Mouse (Mus musculus) heart, embryonic 15.5 days (tissue): ENCODE results near the gene Traf5. TPM values are rescaled to one million over a fixed set of nuclear protein-coding genes. Genes with fewer than 3 reads are reported as not detected.

ENCODE experiments used
- ATAC-seq: fragments of 200-750 bp; cut with Nextera tagmentation; replicated peaks from 2 replicates; pipeline ENCODE4 v1.8.0; 2017; ENCODE audit warnings: low read depth, moderate TSS enrichment; ENCODE audit not compliant: insufficient number of reproducible peaks, insufficient read depth, low FRiP score
- H3K27ac ChIP-seq: fragments of 300-500 bp; sonication (generic); 2 replicates; pipeline ENCODE4 v1.5.1; 2015; ENCODE audit warnings: mild to moderate bottlenecking, inconsistent platforms
- H3K27me3 ChIP-seq: fragments of 300-500 bp; sonication (generic); 2 replicates; pipeline ENCODE4 v1.6.1; 2015; ENCODE audit warnings: inconsistent platforms
- H3K36me3 ChIP-seq: fragments of 300-500 bp; sonication (generic); 2 replicates; pipeline ENCODE4 v1.6.1; 2015; ENCODE audit warnings: mild to moderate bottlenecking, inconsistent platforms
- H3K4me1 ChIP-seq: fragments of 300-500 bp; sonication (generic); replicated peaks from 2 replicates; pipeline ENCODE4 v1.6.1; 2015; ENCODE audit warnings: inconsistent platforms
- H3K4me2 ChIP-seq: fragments of 300-500 bp; sonication (generic); 2 replicates; pipeline ENCODE4 v1.6.1; 2015; ENCODE audit warnings: inconsistent platforms, mild to moderate bottlenecking, moderate library complexity
- H3K4me3 ChIP-seq: fragments of 300-500 bp; sonication (generic); 2 replicates; pipeline ENCODE4 v1.5.1; 2015; ENCODE audit warnings: mild to moderate bottlenecking, inconsistent platforms
- H3K9ac ChIP-seq: fragments of 300-500 bp; sonication (generic); 2 replicates; pipeline ENCODE4 v1.6.1; 2015; ENCODE audit warnings: mild to moderate bottlenecking, inconsistent platforms
- H3K9me3 ChIP-seq: fragments of 300-500 bp; sonication (generic); replicated peaks from 2 replicates; pipeline ENCODE4 v1.6.1; 2016; ENCODE audit warnings: inconsistent platforms
- WGBS: fragments of 180-500 bp; shearing (Covaris S2); methylation state at CpG from one replicate; pipeline ENCODE4 v1.1.7; 2015; ENCODE audit warnings: mixed read lengths; 5-methylcytosine and 5-hydroxymethylcytosine counted together
- polyA plus RNA-seq: library from polyadenylated mRNA; unstranded; fragments of >200 nt; fragmentation: Nextera tagmentation; extraction: Ambion mirVana; gene quantifications from 2 replicates; pipeline ENCODE4 v1.2.1, GENCODE M21; 2015

Traf5 gene
- polyA plus RNA-seq, 1 experiment from 2014 or later: 13.6 TPM

GRCm38 (mm10) chr1:192076796-192077535 is 15.4 kb downstream of the Traf5 start:
- Histone ChIP-seq H3K4me2 (no peak overlapping the region), H3K4me1 (peaks cover 50% of the 10 kb centered on the region), H3K36me3 (peaks cover 10% of the 10 kb centered on the region; the same call in 1 of the 2 replicates), H3K27me3 (no peaks in the 10 kb centered on the region), H3K27ac (peak overlapping the region; percentile 49), H3K9ac (no peak overlapping the region), H3K9me3 (peaks cover 11% of the 10 kb centered on the region), H3K4me3 (no peak overlapping the region)
- ATAC-seq: peak; percentile 32; the same call in 1 of the 2 replicates

GRCm38 (mm10) chr1:192076101-192076500 is 16.3 kb downstream of the Traf5 start:
- no peak for ATAC-seq
- H3K27ac ChIP-seq: 0 out of 2 replicates have a peak overlapping the region, but pooled peaks have one; percentile 49
- peaks cover 2% of the 10 kb centered on the region; the same call in 1 of the 2 replicates for H3K9me3 ChIP-seq
- H3K9ac ChIP-seq: no peak overlapping the region
- peaks cover 58% of the 10 kb centered on the region for H3K4me1 ChIP-seq
- H3K27me3 ChIP-seq: no peaks in the 10 kb centered on the region
- WGBS: 73% methylated on average over 4 of the region's 4 CpGs
- peaks cover 5% of the 10 kb centered on the region; the same call in 1 of the 2 replicates for H3K36me3 ChIP-seq
- H3K4me2 ChIP-seq: no peak overlapping the region
- no peak overlapping the region for H3K4me3 ChIP-seq

- no peaks in the 10 kb centered on the region for H3K36me3 ChIP-seq
- peak overlapping the region; percentile 56; the same call in 1 of the 2 replicates for H3K27ac ChIP-seq
- H3K4me2 ChIP-seq: no peak overlapping the region
- H3K4me1 ChIP-seq: peaks cover 70% of the 10 kb centered on the region
- H3K9ac ChIP-seq: no peak overlapping the region
- whole genome bisulfite sequencing: 60% methylated on average over 1 of the region's 1 CpGs
- ATAC-seq: 0 out of 2 replicates have a peak, but pooled peaks have one; percentile 20
- no peaks in the 10 kb centered on the region for H3K9me3 ChIP-seq
- no peak overlapping the region for H3K4me3 ChIP-seq
- H3K27me3 ChIP-seq: no peaks in the 10 kb centered on the region
These were observed 17.5 kb downstream of the Traf5 start for GRCm38 (mm10) chr1:192074824-192075223.

GRCm38 (mm10) chr1:192072426-192072825 is 19.9 kb downstream of the Traf5 start:
- Histone ChIP-seq H3K4me2 (no peak overlapping the region), H3K27me3 (no peaks in the 10 kb centered on the region), H3K36me3 (peaks cover 2% of the 10 kb centered on the region; the same call in 1 of the 2 replicates), H3K4me1 (peaks cover 54% of the 10 kb centered on the region), H3K9me3 (no peaks in the 10 kb centered on the region), H3K4me3 (no peak overlapping the region), H3K27ac (no peak overlapping the region; the same call in 1 of the 2 replicates), H3K9ac (no peak overlapping the region)
- no peak for ATAC-seq
- 63% methylated on average over 1 of the region's 1 CpGs for WGBS

- Histone ChIP-seq H3K27me3 (no peaks in the 10 kb centered on the region), H3K4me2 (peak overlapping the region; percentile 19; the same call in 1 of the 2 replicates), H3K9me3 (no peaks in the 10 kb centered on the region), H3K36me3 (peaks cover 20% of the 10 kb centered on the region), H3K27ac (peak overlapping the region; percentile 53), H3K9ac (no peak overlapping the region), H3K4me1 (peaks cover 41% of the 10 kb centered on the region), H3K4me3 (no peak overlapping the region)
- peak; percentile 16; the same call in 1 of the 2 replicates for ATAC-seq
- 42% methylated on average over 3 of the region's 3 CpGs for WGBS
These were observed 21.7 kb downstream of the Traf5 start for GRCm38 (mm10) chr1:192070618-192071051.

- H3K36me3 ChIP-seq: peaks cover 25% of the 10 kb centered on the region
- H3K4me2 ChIP-seq: peak overlapping the region; percentile 19
- WGBS: 51% methylated on average over 13 of the region's 13 CpGs
- peaks cover 41% of the 10 kb centered on the region for H3K4me1 ChIP-seq
- H3K9ac ChIP-seq: no peak overlapping the region
- no peak for ATAC-seq
- no peaks in the 10 kb centered on the region for H3K27me3 ChIP-seq
- no peak overlapping the region for H3K4me3 ChIP-seq
- H3K27ac ChIP-seq: peak overlapping the region; percentile 53
- no peaks in the 10 kb centered on the region for H3K9me3 ChIP-seq
These were observed 22.3 kb downstream of the Traf5 start for GRCm38 (mm10) chr1:192069971-192070591.

GRCm38 (mm10) chr1:192068188-192068587 is 24.2 kb downstream of the Traf5 start:
- Histone ChIP-seq H3K27ac (no peak overlapping the region), H3K9ac (no peak overlapping the region), H3K36me3 (peaks cover 41% of the 10 kb centered on the region), H3K4me3 (no peak overlapping the region), H3K4me1 (peaks cover 32% of the 10 kb centered on the region), H3K9me3 (no peaks in the 10 kb centered on the region), H3K4me2 (no peak overlapping the region), H3K27me3 (no peaks in the 10 kb centered on the region)
- ATAC-seq: no peak
- WGBS: 57% methylated on average over 2 of the region's 2 CpGs

GRCm38 (mm10) chr1:192066956-192067355 is 25.4 kb downstream of the Traf5 start:
- Histone ChIP-seq H3K27ac (no peak overlapping the region), H3K36me3 (peaks cover 44% of the 10 kb centered on the region), H3K4me2 (no peak overlapping the region), H3K4me1 (peaks cover 30% of the 10 kb centered on the region), H3K9ac (no peak overlapping the region), H3K4me3 (no peak overlapping the region), H3K27me3 (no peaks in the 10 kb centered on the region), H3K9me3 (no peaks in the 10 kb centered on the region)
- no peak for ATAC-seq
- 94% methylated on average over 3 of the region's 3 CpGs for WGBS

GRCm38 (mm10) chr1:192063209-192063946 is 29.0 kb downstream of the Traf5 start:
- H3K9ac ChIP-seq: no peak overlapping the region
- no peaks in the 10 kb centered on the region for H3K27me3 ChIP-seq
- H3K27ac ChIP-seq: 0 out of 2 replicates have a peak overlapping the region, but pooled peaks have one; percentile 16
- H3K4me1 ChIP-seq: peaks cover 20% of the 10 kb centered on the region
- no peak overlapping the region for H3K4me2 ChIP-seq
- H3K9me3 ChIP-seq: no peaks in the 10 kb centered on the region
- ATAC-seq: no peak
- 92% methylated on average over 8 of the region's 8 CpGs for WGBS
- H3K4me3 ChIP-seq: no peak overlapping the region
- peaks cover 44% of the 10 kb centered on the region for H3K36me3 ChIP-seq

GRCm38 (mm10) chr1:192062682-192063081 is 29.7 kb downstream of the Traf5 start:
- H3K4me1 ChIP-seq: peaks cover 18% of the 10 kb centered on the region
- no peak for ATAC-seq
- no peaks in the 10 kb centered on the region for H3K9me3 ChIP-seq
- no peak overlapping the region for H3K4me3 ChIP-seq
- no peak overlapping the region for H3K4me2 ChIP-seq
- H3K9ac ChIP-seq: no peak overlapping the region
- 76% methylated on average over 14 of the region's 14 CpGs for WGBS
- H3K27me3 ChIP-seq: no peaks in the 10 kb centered on the region
- H3K36me3 ChIP-seq: peaks cover 44% of the 10 kb centered on the region
- H3K27ac ChIP-seq: peak overlapping the region; percentile 80
